Mouse (Mus musculus) CH12.LX (cell line): ENCODE measurements at regions not wholly inside any gene's neighbourhood (a gene's known extent, or its start where the extent isn't known, plus 50 kb on each side); places are given as distances from the start of the nearest gene placed in this dataset.

Source experiments
- CTCF ChIP-seq, 2 experiments: IDR thresholded peaks in 1 of 2; conservative IDR thresholded peaks in 1 of 2; 2 replicates each; pipeline ENCODE4 v1.5.1; 2011 to 2012; ENCODE audit warnings: low read depth in 2 of 2, low read length in 2 of 2, improper control_type of control experiment in 1 of 2, inconsistent platforms in 1 of 2, mild to moderate bottlenecking in 1 of 2, moderate library complexity in 1 of 2
- EP300 ChIP-seq: IDR thresholded peaks from 2 replicates; pipeline ENCODE4 v1.6.1; 2011; ENCODE audit warnings: low read length, improper control_type of control experiment
- ETS1 ChIP-seq: conservative IDR thresholded peaks from 2 replicates; pipeline ENCODE4 v1.6.1; 2012; ENCODE audit warnings: low read depth, mild to moderate bottlenecking, inconsistent platforms, low read length, improper control_type of control experiment, moderate library complexity
- MAFK ChIP-seq: IDR thresholded peaks from 2 replicates; pipeline ENCODE4 v1.6.1; 2011; ENCODE audit warnings: low read length, improper control_type of control experiment; ENCODE audit not compliant: insufficient replicate concordance
- MAX ChIP-seq: IDR thresholded peaks from 2 replicates; pipeline ENCODE4 v1.6.1; 2011; ENCODE audit warnings: low read length, improper control_type of control experiment
- MYC ChIP-seq: IDR thresholded peaks from 2 replicates; pipeline ENCODE4 v1.6.1; 2011; ENCODE audit warnings: low read depth, mild to moderate bottlenecking, improper control_type of control experiment, low read length
- POLR2A ChIP-seq: IDR thresholded peaks from 2 replicates; pipeline ENCODE4 v1.6.1; 2011; ENCODE audit warnings: low read depth, mild to moderate bottlenecking, improper control_type of control experiment, low read length
- RAD21 ChIP-seq: IDR thresholded peaks from 2 replicates; pipeline ENCODE4 v1.6.1; 2011; ENCODE audit warnings: low read depth, mild to moderate bottlenecking, low read length, improper control_type of control experiment, moderate library complexity

- TF ChIP-seq MYC, result no peak
- TF ChIP-seq CTCF (conservative IDR thresholded peaks at IDR 0.05 in 1 of 2, IDR thresholded peaks at IDR 0.05 in 1 of 2; ENCODE audit: low read depth in 2 of 2, low read length in 2 of 2), result no peak
- no peak for TF ChIP-seq MAFK
- no peak for TF ChIP-seq POLR2A
- TF ChIP-seq EP300, result no peak
- TF ChIP-seq RAD21, result no peak
- no peak for TF ChIP-seq MAX
- TF ChIP-seq ETS1, result no peak
Measured at GRCm38 (mm10) chr3:58253942-58254341, 160.6 kb upstream of the Tsc22d2 start.
